Mouse (Mus musculus): ENCODE data around the gene Tmem245. TPM values are rescaled to one million over a fixed set of nuclear protein-coding genes. Genes with fewer than 3 reads are reported as not detected.
"Not testable (repeated sequence)": the region's sequence is repeated elsewhere in the genome, so short reads cannot be mapped to it uniquely, and the experiment has no call there.

Gene Tmem245
- total RNA-seq, 2 experiments from 2014 or later, result 4.6 to 10.1 TPM

DNA sequence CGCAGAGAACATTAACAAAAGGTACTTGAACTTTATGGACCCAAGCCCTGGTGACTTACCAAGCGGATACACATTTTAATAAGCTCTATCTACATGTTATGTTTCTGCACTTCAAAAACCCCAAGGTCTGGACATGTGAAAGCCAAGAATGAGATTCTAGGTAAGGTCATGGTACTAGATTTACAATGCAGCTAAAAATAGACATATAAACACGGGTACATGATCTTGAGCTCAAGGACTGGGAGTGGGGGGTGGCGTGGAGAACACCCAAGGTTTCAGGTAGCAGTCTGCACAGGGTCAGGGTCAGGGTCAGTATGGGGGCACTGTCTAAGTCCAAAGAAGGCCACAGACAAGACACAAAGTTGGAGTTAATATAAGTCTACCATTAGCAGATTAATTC, 16.9 kb downstream of the Tmem245 start:
- no peak for ATAC-seq (ENCODE audit: poor library complexity, severe bottlenecking)

- no peak for ATAC-seq (ENCODE audit: poor library complexity, severe bottlenecking)
These were observed 20.3 kb downstream of the Tmem245 start for GRCm38 (mm10) chr4:56926971-56927370.

DNA sequence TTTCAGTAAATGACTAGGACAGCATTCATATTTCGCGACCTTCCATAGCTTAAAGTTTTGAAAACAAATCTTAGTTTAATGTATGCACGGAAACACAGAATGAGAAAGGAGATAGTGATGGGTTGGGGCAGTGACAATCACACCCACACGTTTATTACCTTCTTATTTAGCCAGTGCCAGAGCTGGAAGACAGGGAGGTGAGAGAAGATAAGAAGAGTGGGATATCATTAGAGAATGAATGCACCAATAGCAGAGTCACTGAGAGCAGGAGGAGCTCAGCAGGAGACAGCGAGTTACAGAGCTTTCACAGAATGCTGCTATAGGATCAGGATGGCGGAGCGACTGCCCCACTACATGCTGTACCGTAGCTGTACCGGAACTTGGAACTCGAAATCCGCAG, 25.0 kb downstream of the Tmem245 start:
- no peak for ATAC-seq (ENCODE audit: poor library complexity, severe bottlenecking)

DNA sequence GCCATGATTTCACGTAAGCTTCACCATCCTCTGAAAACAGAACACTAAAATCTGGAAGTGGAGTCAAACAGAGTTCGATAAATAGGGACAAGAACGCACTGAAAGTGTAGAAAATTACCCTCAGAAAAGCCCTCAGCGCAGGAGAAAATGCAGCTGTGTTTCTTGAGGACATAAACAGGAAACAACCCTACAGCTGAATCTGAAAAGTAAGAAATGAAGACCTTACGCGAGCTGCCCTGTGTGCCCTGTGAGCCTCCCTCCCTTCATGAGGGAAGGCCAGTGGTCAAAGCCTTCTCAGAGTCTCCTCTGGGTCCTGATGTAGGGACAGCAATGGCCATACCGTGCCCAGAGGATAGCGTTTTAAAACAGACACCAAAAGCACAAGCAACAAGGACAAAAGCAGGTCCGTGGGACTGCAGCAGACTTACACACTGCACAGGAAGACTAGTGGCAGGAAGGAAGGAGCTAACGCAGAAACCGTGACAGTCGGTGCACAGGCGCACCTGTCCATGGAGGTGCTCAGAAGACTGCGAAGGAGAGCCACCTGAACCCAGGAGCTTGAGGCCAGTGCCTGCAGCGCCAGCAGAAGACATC, 31.4 kb downstream of the Tmem245 start:
- no peak for ATAC-seq (ENCODE audit: poor library complexity, severe bottlenecking)

- peak; percentile 91 for ATAC-seq (ENCODE audit: poor library complexity, severe bottlenecking)
These were observed 32.5 kb downstream of the Tmem245 start for GRCm38 (mm10) chr4:56914761-56915160.

GRCm38 (mm10) chr4:56914338-56914737, 32.9 kb downstream of the Tmem245 start:
- peak; percentile 12; the same call in 1 of the 2 replicates for ATAC-seq (ENCODE audit: poor library complexity, severe bottlenecking)

GRCm38 (mm10) chr4:56912382-56913001, 34.7 kb downstream of the Tmem245 start:
- no peak for ATAC-seq (ENCODE audit: poor library complexity, severe bottlenecking)

- ATAC-seq (ENCODE audit: poor library complexity, severe bottlenecking), result no peak
These were observed 37.7 kb downstream of the Tmem245 start for GRCm38 (mm10) chr4:56909568-56909967.

GRCm38 (mm10) chr4:56907671-56908070, 39.6 kb downstream of the Tmem245 start:
- ATAC-seq (ENCODE audit: poor library complexity, severe bottlenecking), result no peak

DNA sequence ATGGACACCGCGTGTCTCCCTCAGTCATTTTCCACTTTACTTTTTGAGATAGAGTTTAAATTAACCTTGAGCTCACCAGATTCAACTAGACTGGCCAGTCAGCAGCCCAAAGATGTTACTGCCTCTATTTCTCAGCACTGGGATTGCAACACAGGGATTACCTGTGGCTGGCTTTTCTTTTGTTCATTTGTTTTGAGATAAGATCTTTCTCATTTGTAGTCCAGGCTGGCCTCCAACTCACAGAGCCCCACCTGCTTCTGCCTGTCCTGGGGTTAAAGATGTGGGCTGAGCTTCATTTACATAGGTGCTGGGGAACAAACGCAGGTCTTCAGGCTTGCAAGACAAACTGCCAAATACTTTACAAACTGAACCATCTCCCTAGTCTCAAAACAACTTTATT, 40.3 kb downstream of the Tmem245 start:
- ATAC-seq (ENCODE audit: poor library complexity, severe bottlenecking), result no peak

- peak; percentile 69 for ATAC-seq (ENCODE audit: poor library complexity, severe bottlenecking)
These were observed 41.7 kb downstream of the Tmem245 start for GRCm38 (mm10) chr4:56905507-56905906.

DNA sequence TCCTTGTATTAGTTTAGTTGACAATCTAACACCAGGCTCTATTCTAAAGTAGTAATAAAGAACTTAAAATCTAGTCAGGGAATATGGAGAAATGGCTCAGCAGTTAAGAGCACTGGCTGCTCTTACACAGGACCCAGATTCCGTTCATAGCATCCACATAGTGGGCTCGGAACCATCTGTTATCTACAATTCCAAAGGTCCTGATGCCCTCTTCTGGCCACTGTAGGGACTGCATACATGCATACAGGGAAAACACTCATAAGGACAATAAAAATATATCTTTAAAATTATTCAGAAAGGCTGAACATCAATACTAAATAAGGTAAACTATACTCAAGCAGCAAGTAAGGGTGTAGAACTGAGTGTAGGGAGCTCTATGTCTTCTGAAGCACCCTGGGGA, 45.6 kb downstream of the Tmem245 start:
- ATAC-seq (ENCODE audit: poor library complexity, severe bottlenecking), result no peak

- ATAC-seq (ENCODE audit: poor library complexity, severe bottlenecking), result no peak
These were observed 48.0 kb downstream of the Tmem245 start for GRCm38 (mm10) chr4:56899216-56899615.

GRCm38 (mm10) chr4:56897511-56897910, 49.7 kb downstream of the Tmem245 start:
- ATAC-seq (ENCODE audit: poor library complexity, severe bottlenecking), result no peak

DNA sequence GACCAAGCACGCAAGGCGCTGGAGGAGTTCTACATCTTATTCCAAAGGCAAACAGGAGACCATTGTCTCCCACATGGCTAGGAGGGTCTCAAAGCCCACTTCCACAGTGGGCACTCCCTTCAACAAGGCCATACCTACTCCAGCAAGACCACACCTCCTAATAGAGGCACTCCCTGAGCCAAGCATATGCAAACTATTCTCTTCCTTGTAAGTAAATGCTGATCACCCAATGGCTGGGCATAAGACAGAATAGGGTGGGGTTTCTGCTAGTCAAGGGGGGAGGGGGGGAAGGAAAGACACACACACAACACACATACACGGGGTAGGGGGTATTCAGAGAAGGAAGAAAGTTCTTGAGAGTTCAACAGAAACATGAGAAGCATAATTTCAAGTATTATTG, 53.0 kb downstream of the Tmem245 start:
- no peak for ATAC-seq (ENCODE audit: poor library complexity, severe bottlenecking)

DNA sequence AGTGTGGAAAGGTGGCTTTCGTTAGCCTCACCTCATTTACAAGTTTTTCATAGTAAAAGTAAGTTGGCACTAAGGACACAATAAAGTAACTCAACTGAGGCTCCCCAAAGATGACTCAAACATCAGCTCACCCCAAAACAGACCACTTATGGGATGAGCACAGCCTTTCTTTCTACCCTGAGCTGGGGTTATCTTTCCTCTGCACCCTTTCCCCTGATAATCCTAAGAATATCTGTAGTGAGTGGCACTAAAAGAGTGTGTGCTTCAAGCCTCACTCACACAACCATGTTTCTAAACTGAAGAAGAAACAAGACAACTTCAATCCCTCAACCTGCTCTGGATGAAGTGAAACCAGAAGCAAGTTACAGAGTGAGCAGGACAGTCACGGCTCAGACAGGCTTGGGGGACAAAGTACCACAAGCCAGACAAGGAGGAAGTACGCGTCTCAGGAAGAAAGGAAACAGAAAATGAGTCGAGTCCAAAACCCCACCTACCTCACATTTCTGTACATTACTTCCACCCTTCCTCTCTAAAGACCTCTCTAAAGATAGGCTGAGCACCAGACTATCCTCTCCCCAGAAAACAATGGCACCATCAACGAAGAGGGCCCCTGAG, 54.6 kb downstream of the Tmem245 start:
- ATAC-seq (ENCODE audit: poor library complexity, severe bottlenecking), result peak; percentile 91

- no peak for ATAC-seq (ENCODE audit: poor library complexity, severe bottlenecking)
These were observed 58.8 kb downstream of the Tmem245 start for GRCm38 (mm10) chr4:56888483-56888882.

DNA sequence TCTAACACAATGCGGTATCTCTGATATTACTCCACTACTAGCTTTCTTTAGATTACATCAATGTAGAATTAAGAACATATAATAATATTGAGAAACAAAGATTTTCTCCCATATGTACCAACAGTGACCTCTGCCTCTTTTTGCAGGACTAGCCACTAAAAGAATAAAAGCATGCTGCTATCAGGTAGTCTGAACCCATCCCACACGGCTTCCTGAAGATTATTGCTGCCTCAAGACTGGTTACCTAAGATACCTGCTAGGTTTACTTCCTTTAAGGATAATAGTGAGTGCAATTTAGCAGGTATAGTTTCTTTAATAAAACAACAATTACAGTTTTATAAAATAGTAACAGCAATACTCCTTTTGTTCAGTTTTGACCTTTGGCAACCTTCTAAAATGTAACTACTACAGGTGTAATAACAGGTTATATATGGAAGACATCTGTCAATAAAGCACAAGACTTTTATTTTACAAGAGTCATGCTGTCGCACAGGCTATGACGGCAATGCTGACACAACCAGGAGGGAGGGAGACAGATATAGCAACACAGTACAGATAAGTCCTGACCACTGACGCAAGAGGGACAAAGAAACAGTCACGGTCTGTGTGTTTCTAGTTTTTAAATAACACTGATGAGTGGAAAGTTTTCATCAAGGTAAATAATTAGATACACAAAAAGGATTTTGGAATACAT, 60.8 kb downstream of the Tmem245 start:
- peak; percentile 60 for ATAC-seq (ENCODE audit: poor library complexity, severe bottlenecking)

DNA sequence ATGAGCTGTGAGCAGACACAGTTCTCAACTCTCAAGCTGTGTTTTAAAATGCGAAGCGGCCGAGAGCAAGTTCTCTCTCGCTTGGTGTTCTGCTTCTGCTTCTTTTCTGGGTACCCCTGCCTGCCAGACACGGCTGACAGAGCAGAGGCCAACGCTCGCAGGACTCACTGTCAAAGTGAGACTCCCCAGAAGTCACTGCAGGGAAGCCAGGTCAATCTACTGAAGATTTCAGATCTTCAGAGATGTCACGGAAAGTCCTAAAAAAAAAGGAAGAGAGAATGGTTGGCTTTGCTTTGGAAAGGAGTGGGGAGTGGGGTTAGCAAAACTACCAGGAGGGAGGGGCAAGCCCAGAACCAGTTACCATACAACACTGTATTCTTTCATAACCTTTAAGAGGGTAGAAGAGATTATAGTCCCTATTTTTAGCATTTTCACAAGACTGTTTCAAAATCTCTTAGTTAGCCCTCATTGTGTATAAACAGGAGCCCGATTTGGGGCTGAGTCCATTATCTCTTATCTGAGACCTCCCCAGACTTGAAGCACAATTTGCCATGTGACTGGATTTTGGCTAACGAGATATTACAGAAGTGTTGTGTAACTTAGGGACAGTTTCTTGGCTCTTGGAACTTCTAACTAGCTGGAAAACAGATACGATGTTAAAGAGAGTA, 67.1 kb downstream of the Tmem245 start:
- no peak for ATAC-seq (ENCODE audit: poor library complexity, severe bottlenecking)

DNA sequence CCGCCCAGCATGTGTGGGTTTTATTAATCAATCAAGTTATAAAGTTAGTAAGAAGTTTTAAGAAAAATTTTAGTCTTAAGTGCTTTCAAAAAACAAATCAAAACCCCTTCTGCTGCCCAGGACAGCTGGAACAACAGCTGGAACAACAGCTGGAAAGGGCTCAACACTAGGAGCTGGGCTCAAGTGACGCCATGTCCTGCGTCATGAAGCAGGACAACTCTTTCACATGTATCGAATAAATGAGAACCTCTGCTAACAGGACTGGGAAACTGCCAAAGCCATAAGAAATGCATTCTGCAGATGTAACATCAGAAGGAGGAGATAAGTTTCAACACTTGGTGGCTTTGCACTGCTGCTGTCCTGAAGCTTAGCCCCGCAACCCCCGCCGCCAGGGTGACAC, 68.3 kb downstream of the Tmem245 start:
- ATAC-seq (ENCODE audit: poor library complexity, severe bottlenecking), result no peak

GRCm38 (mm10) chr4:56870541-56870940, 76.7 kb downstream of the Tmem245 start:
- ATAC-seq (ENCODE audit: poor library complexity, severe bottlenecking), result not testable (repeated sequence)
